Mouse (Mus musculus) hindbrain, embryonic 14.5 days (tissue): ENCODE data around the gene Fads2. TPM values are rescaled to one million over a fixed set of nuclear protein-coding genes. Genes with fewer than 3 reads are reported as not detected.
A peak's percentile ranks its signal among the peaks of the same experiment; 100 is the strongest.

ENCODE experiments used
- ATAC-seq: fragments of 200-750 bp; cut with Nextera tagmentation; 2 replicates; pipeline ENCODE4 v1.8.0; 2017; ENCODE audit warnings: moderate number of reproducible peaks, mild to moderate bottlenecking, moderate TSS enrichment, moderate library complexity; ENCODE audit not compliant: low FRiP score
- DNase-seq: peaks from one replicate; pipeline ENCODE4 v3.0.0-alpha.2; 2015; ENCODE audit warnings: low spot score
- H3K27ac ChIP-seq: fragments of 300-500 bp; sonication (generic); 2 replicates; pipeline ENCODE4 v1.5.1; 2014; ENCODE audit warnings: mild to moderate bottlenecking, moderate library complexity
- H3K27me3 ChIP-seq: fragments of 300-500 bp; sonication (generic); 2 replicates; pipeline ENCODE4 v1.6.1; 2014; ENCODE audit warnings: mild to moderate bottlenecking, low read length, mixed read lengths; ENCODE audit not compliant: control insufficient read depth, insufficient read depth
- H3K36me3 ChIP-seq: fragments of 300-500 bp; sonication (generic); replicated peaks from 2 replicates; pipeline ENCODE4 v1.6.1; 2014; ENCODE audit not compliant: control insufficient read depth, insufficient read depth
- H3K4me1 ChIP-seq: fragments of 300-500 bp; sonication (generic); replicated peaks from 2 replicates; pipeline ENCODE4 v1.6.1; 2014; ENCODE audit warnings: antibody characterized with exemption, low read length, mixed read lengths; ENCODE audit not compliant: control insufficient read depth, insufficient read depth
- H3K4me2 ChIP-seq: fragments of 300-500 bp; sonication (generic); replicated peaks from 2 replicates; pipeline ENCODE4 v1.6.1; 2014; ENCODE audit warnings: mild to moderate bottlenecking, moderate library complexity
- H3K4me3 ChIP-seq: fragments of 300-500 bp; sonication (generic); replicated peaks from 2 replicates; pipeline ENCODE4 v1.5.1; 2014; ENCODE audit warnings: mild to moderate bottlenecking, low read length
- H3K9ac ChIP-seq: fragments of 300-500 bp; sonication (generic); 2 replicates; pipeline ENCODE4 v1.6.1; 2014
- H3K9me3 ChIP-seq: fragments of 300-500 bp; sonication (generic); 2 replicates; pipeline ENCODE4 v1.6.1; 2016; ENCODE audit warnings: low read length; ENCODE audit not compliant: control insufficient read depth
- WGBS: fragments of 180-500 bp; shearing (Covaris S2); extraction: QIAGEN DNeasy Blood & Tissue Kit; methylation state at CpG from one replicate; pipeline ENCODE4 v1.1.7; 2014; 5-methylcytosine and 5-hydroxymethylcytosine counted together
- polyA plus RNA-seq: library from polyadenylated mRNA; unstranded; fragments of >200 nt; fragmentation: Nextera tagmentation; extraction: Ambion mirVana; gene quantifications from 2 replicates; pipeline ENCODE4 v1.2.1, GENCODE M21; 2014

Gene Fads2
- polyA plus RNA-seq, 1 experiment from 2014 or later: 70.5 TPM

- no peak overlapping the region for H3K4me2 ChIP-seq
- no peaks in the 10 kb centered on the region for H3K9me3 ChIP-seq
- peaks cover 75% of the 10 kb centered on the region for H3K36me3 ChIP-seq
- no peak overlapping the region for H3K4me3 ChIP-seq
- 46% methylated on average over 8 of the region's 8 CpGs for WGBS
- no peak for DNase-seq
- no peaks in the 10 kb centered on the region for H3K27me3 ChIP-seq
- H3K9ac ChIP-seq: no peak overlapping the region
- ATAC-seq: no peak
- 0 out of 2 replicates have a peak overlapping the region, but pooled peaks have one; percentile 39 for H3K27ac ChIP-seq
- H3K4me1 ChIP-seq: no peaks in the 10 kb centered on the region; the same call in 1 of the 2 replicates
Measured at GRCm38 (mm10) chr19:10060783-10061590, 40.6 kb downstream of the Fads2 start.

- H3K4me1 ChIP-seq: no peaks in the 10 kb centered on the region; the same call in 1 of the 2 replicates
- H3K27me3 ChIP-seq: no peaks in the 10 kb centered on the region
- no peaks in the 10 kb centered on the region for H3K9me3 ChIP-seq
- ATAC-seq (0 out of 2 replicates have a peak, but pooled peaks have one; percentile 38), DNase-seq (peak; percentile 73)
- no peak overlapping the region for H3K9ac ChIP-seq
- H3K4me2 ChIP-seq: no peak overlapping the region
- WGBS: 62% methylated on average over 10 of the region's 10 CpGs
- H3K36me3 ChIP-seq: peaks cover 66% of the 10 kb centered on the region
- H3K27ac ChIP-seq: 0 out of 2 replicates have a peak overlapping the region, but pooled peaks have one; percentile 39
- no peak overlapping the region for H3K4me3 ChIP-seq
Measured at GRCm38 (mm10) chr19:10059911-10060567, 41.5 kb downstream of the Fads2 start.

GRCm38 (mm10) chr19:10058876-10059427 is 42.6 kb downstream of the Fads2 start:
- ATAC-seq (no peak), DNase-seq (no peak)
- no peaks in the 10 kb centered on the region; the same call in 1 of the 2 replicates for H3K4me1 ChIP-seq
- no peak overlapping the region for H3K9ac ChIP-seq
- peaks cover 55% of the 10 kb centered on the region for H3K36me3 ChIP-seq
- H3K27ac ChIP-seq: no peak overlapping the region
- no peaks in the 10 kb centered on the region for H3K9me3 ChIP-seq
- no peak overlapping the region for H3K4me2 ChIP-seq
- H3K27me3 ChIP-seq: no peaks in the 10 kb centered on the region
- no peak overlapping the region for H3K4me3 ChIP-seq
- 64% methylated on average over 9 of the region's 9 CpGs for WGBS

- H3K27me3 ChIP-seq: no peaks in the 10 kb centered on the region
- WGBS: 96% methylated on average over 1 of the region's 1 CpGs
- no peaks in the 10 kb centered on the region for H3K9me3 ChIP-seq
- H3K9ac ChIP-seq: no peak overlapping the region
- DNase-seq: no peak
- ATAC-seq: no peak
- peaks cover 53% of the 10 kb centered on the region for H3K36me3 ChIP-seq
- H3K27ac ChIP-seq: no peak overlapping the region
- no peak overlapping the region for H3K4me2 ChIP-seq
- no peaks in the 10 kb centered on the region; the same call in 1 of the 2 replicates for H3K4me1 ChIP-seq
- H3K4me3 ChIP-seq: no peak overlapping the region
Measured at GRCm38 (mm10) chr19:10058352-10058825, 43.2 kb downstream of the Fads2 start.

GRCm38 (mm10) chr19:10057486-10058351 is 43.8 kb downstream of the Fads2 start:
- 64% methylated on average over 11 of the region's 11 CpGs for WGBS
- DNase-seq: no peak
- Histone ChIP-seq H3K27ac (no peak overlapping the region), H3K36me3 (peaks cover 53% of the 10 kb centered on the region), H3K4me1 (no peaks in the 10 kb centered on the region; the same call in 1 of the 2 replicates), H3K4me3 (no peak overlapping the region), H3K4me2 (no peak overlapping the region), H3K9me3 (no peaks in the 10 kb centered on the region), H3K27me3 (no peaks in the 10 kb centered on the region), H3K9ac (no peak overlapping the region)
- ATAC-seq: no peak

- Histone ChIP-seq H3K27ac (no peak overlapping the region), H3K4me2 (no peak overlapping the region), H3K4me1 (no peaks in the 10 kb centered on the region; the same call in 1 of the 2 replicates), H3K9ac (no peak overlapping the region), H3K36me3 (peaks cover 45% of the 10 kb centered on the region), H3K27me3 (no peaks in the 10 kb centered on the region), H3K9me3 (no peaks in the 10 kb centered on the region), H3K4me3 (no peak overlapping the region)
- ATAC-seq (no peak), DNase-seq (no peak)
- 92% methylated on average over 3 of the region's 3 CpGs for WGBS
Measured at GRCm38 (mm10) chr19:10056686-10057085, 44.9 kb downstream of the Fads2 start.

GRCm38 (mm10) chr19:10055783-10056660 is 45.5 kb downstream of the Fads2 start:
- DNase-seq: no peak
- Histone ChIP-seq H3K4me3 (no peak overlapping the region), H3K9ac (no peak overlapping the region), H3K36me3 (peaks cover 38% of the 10 kb centered on the region), H3K27ac (no peak overlapping the region), H3K4me1 (no peaks in the 10 kb centered on the region; the same call in 1 of the 2 replicates), H3K27me3 (no peaks in the 10 kb centered on the region), H3K4me2 (no peak overlapping the region), H3K9me3 (no peaks in the 10 kb centered on the region)
- ATAC-seq: 0 out of 2 replicates have a peak, but pooled peaks have one; percentile 21
- WGBS: 87% methylated on average over 22 of the region's 22 CpGs

- Histone ChIP-seq H3K4me2 (no peak overlapping the region), H3K36me3 (peaks cover 37% of the 10 kb centered on the region)
Measured at GRCm38 (mm10) chr19:10055261-10055660, 46.3 kb downstream of the Fads2 start.

More at GRCm38 (mm10) chr19:10055261-10055660, 46.3 kb downstream of the Fads2 start:
- no peak for DNase-seq
- Histone ChIP-seq H3K9ac (no peak overlapping the region), H3K4me3 (no peak overlapping the region), H3K27me3 (no peaks in the 10 kb centered on the region), H3K27ac (no peak overlapping the region), H3K4me1 (no peaks in the 10 kb centered on the region), H3K9me3 (no peaks in the 10 kb centered on the region)
- WGBS: 88% methylated on average over 3 of the region's 3 CpGs
- ATAC-seq: no peak
